Mouse (Mus musculus): ENCODE results near the gene Aqr.

DNA sequence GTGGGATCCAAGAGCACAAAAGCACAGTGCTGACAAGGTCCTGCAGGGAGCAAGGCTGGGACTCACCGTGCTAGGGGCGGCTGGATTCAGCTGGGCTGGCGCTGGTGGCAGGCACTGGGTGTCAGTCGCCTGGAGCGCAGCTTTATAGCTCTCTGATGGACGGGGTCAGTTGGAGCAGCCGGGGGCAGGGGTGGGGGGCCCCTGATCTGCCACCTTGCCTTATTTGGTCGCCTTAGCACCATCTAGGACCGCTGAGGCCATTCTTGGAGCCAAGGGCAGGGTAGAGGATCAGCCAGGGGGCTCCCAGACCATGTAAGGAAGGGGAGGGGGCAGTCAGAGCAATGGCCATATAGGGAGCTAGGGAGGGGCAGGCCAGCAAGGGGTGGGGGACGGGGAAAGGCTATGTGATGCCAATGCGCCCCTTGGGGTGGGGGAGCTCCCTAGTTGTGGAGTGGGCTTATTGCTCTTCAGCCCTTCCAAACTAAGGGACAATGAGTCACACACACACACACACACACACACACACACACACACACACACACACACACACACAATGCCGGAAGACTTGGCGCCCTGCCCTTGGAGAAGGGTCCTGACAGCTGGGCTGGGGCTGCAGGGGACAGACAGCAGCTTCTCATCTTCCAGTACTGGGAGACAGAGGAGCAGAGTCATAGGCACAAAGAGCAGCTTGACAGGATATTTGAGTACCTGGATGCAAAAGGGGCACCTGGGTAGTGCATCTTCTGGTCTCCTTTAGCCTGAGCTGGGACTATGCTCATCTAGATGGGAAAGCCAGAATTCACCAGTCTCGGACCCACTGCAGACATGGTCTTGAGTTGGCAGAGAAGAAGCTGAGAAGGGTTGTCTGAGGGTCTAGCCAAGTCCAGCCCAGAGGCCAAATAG, 133.9 kb downstream of the Aqr start, which contains the start of gene Actc1:
- TF ChIP-seq CTCF (IDR thresholded peaks at IDR 0.05; ENCODE audit: extremely low read depth, insufficient read length, insufficient replicate concordance, low read depth, low read length) (no peak), POLR2A (IDR thresholded peaks at IDR 0.05; ENCODE audit: low read depth, low read length) (no peak)

Data from small intestine, adult 2 months (tissue).